Mouse (Mus musculus) C2C12 (cell line): ENCODE measurements around the gene Rangrf.

Experiments
- CTCF ChIP-seq: IDR thresholded peaks from one replicate; pipeline ENCODE4 v1.5.1; 2011; ENCODE audit not compliant: control insufficient read depth, insufficient read depth, insufficient read length
- USF1 ChIP-seq: IDR thresholded peaks from one replicate; pipeline ENCODE4 v1.6.1; 2011; ENCODE audit warnings: low read depth, mild to moderate bottlenecking, control low read depth, moderate library complexity

DNA sequence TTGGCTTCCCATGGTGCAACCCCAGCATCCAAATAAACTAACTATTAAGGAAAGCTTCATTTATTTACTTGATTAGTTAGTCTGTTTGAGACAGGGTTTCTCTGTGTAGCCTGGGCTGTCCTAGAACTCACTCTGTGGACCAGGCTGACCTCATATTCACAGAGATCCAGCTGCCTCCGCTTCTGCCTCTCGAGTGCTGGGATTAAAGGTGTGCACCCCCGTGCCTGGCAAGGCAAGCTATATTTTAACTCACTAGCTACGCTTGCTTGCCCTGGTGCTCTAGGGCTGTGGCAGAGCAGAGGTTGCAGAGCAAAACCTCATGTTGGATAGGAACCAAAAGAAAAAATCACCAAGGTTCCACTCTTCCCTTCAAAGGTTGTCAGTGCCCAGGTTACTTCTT, 34.5 kb downstream of the Rangrf start:
- TF ChIP-seq CTCF, result no peak
- TF ChIP-seq USF1, result no peak
